Mouse (Mus musculus): ENCODE measurements around the gene Trhde. TPM values are rescaled to one million over a fixed set of nuclear protein-coding genes. Genes with fewer than 3 reads are reported as not detected.

The Trhde gene
- 17.1 TPM for polyA plus RNA-seq (2015; fragmentation: Illumina TruSeq; extraction: RNeasy Lipid Tissue Mini Kit (QIAGEN cat#74804); ENCODE audit: low read depth, low replicate concordance)

GRCm38 (mm10) chr10:114802161-114802651 is at the start of gene Trhde:
Trhde (minus strand) TSS chr10:114802307.

Measured in brain, adult 10 weeks (tissue).